Mouse (Mus musculus): ENCODE results near the gene Eml4. TPM values are rescaled to one million over a fixed set of nuclear protein-coding genes. Genes with fewer than 3 reads are reported as not detected.

Gene Eml4
- polyA plus RNA-seq, 1 experiment from 2014 or later = 34.5 TPM

GRCm38 (mm10) chr17:83430607-83431006 lies 79.9 kb downstream of the Eml4 start:
- H3K4me3 ChIP-seq (replicated peaks) = no peak overlapping the region
- no peak overlapping the region for H3K27ac ChIP-seq
- 78% methylated on average over 4 of the region's 4 CpGs for WGBS

GRCm38 (mm10) chr17:83443406-83443805 lies 92.7 kb downstream of the Eml4 start:
- no peaks in the 10 kb centered on the region for H3K9me3 ChIP-seq
- 85% methylated on average over 4 of the region's 4 CpGs for whole genome bisulfite sequencing
- no peaks in the 10 kb centered on the region for H3K4me1 ChIP-seq (replicated peaks)
- H3K4me3 ChIP-seq (replicated peaks) = no peak overlapping the region
- H3K27ac ChIP-seq = no peak overlapping the region
- no peak overlapping the region for H3K4me2 ChIP-seq (replicated peaks)
- ATAC-seq = no peak
- no peaks in the 10 kb centered on the region for H3K27me3 ChIP-seq (replicated peaks)
- H3K36me3 ChIP-seq = peaks cover 9% of the 10 kb centered on the region
- H3K9ac ChIP-seq = no peak overlapping the region

More at GRCm38 (mm10) chr17:83430607-83431006, 79.9 kb downstream of the Eml4 start:
- no peaks in the 10 kb centered on the region for H3K9me3 ChIP-seq
- H3K9ac ChIP-seq = no peak overlapping the region
- H3K4me1 ChIP-seq (replicated peaks) = no peaks in the 10 kb centered on the region
- H3K4me2 ChIP-seq (replicated peaks) = no peak overlapping the region
- peaks cover 7% of the 10 kb centered on the region; the same call in 1 of the 2 replicates for H3K36me3 ChIP-seq
- no peak for ATAC-seq
- H3K27me3 ChIP-seq (replicated peaks) = no peaks in the 10 kb centered on the region

- Histone ChIP-seq H3K4me1 (replicated peaks) (no peaks in the 10 kb centered on the region), H3K4me2 (replicated peaks) (no peak overlapping the region), H3K9ac (no peak overlapping the region), H3K4me3 (replicated peaks) (no peak overlapping the region), H3K9me3 (no peaks in the 10 kb centered on the region), H3K27ac (no peak overlapping the region), H3K36me3 (peaks cover 13% of the 10 kb centered on the region), H3K27me3 (replicated peaks) (no peaks in the 10 kb centered on the region)
- WGBS = 89% methylated on average over 2 of the region's 2 CpGs
- ATAC-seq = no peak
Observed at GRCm38 (mm10) chr17:83449583-83449982, 98.9 kb downstream of the Eml4 start.

- Histone ChIP-seq H3K4me1 (replicated peaks) (no peaks in the 10 kb centered on the region), H3K27me3 (replicated peaks) (no peaks in the 10 kb centered on the region), H3K36me3 (peaks cover 16% of the 10 kb centered on the region), H3K27ac (no peak overlapping the region), H3K4me3 (replicated peaks) (no peak overlapping the region), H3K4me2 (replicated peaks) (no peak overlapping the region), H3K9ac (no peak overlapping the region), H3K9me3 (no peaks in the 10 kb centered on the region)
- no peak for ATAC-seq
- WGBS = 88% methylated on average over 8 of the region's 8 CpGs
Observed at GRCm38 (mm10) chr17:83451367-83451766, 100.6 kb downstream of the Eml4 start.

GRCm38 (mm10) chr17:83451796-83452195 lies 101.1 kb downstream of the Eml4 start:
- H3K4me2 ChIP-seq (replicated peaks) = no peak overlapping the region
- H3K27me3 ChIP-seq (replicated peaks) = no peaks in the 10 kb centered on the region
- no peaks in the 10 kb centered on the region for H3K9me3 ChIP-seq
- peaks cover 18% of the 10 kb centered on the region for H3K36me3 ChIP-seq
- no peak overlapping the region for H3K27ac ChIP-seq
- ATAC-seq = no peak
- H3K4me3 ChIP-seq (replicated peaks) = no peak overlapping the region
- no peak overlapping the region for H3K9ac ChIP-seq
- 93% methylated on average over 3 of the region's 3 CpGs for WGBS
- no peaks in the 10 kb centered on the region for H3K4me1 ChIP-seq (replicated peaks)

GRCm38 (mm10) chr17:83452451-83452850 lies 101.7 kb downstream of the Eml4 start:
- H3K36me3 ChIP-seq = peaks cover 20% of the 10 kb centered on the region

GRCm38 (mm10) chr17:83453587-83453986 lies 102.9 kb downstream of the Eml4 start:
- H3K27ac ChIP-seq = no peak overlapping the region
- no peaks in the 10 kb centered on the region for H3K4me1 ChIP-seq (replicated peaks)
- WGBS = 82% methylated on average over 5 of the region's 5 CpGs
- no peaks in the 10 kb centered on the region for H3K9me3 ChIP-seq
- no peak overlapping the region for H3K4me3 ChIP-seq (replicated peaks)
- H3K27me3 ChIP-seq (replicated peaks) = no peaks in the 10 kb centered on the region
- peaks cover 21% of the 10 kb centered on the region for H3K36me3 ChIP-seq
- H3K4me2 ChIP-seq (replicated peaks) = no peak overlapping the region
- ATAC-seq = no peak
- no peak overlapping the region for H3K9ac ChIP-seq

More at GRCm38 (mm10) chr17:83452451-83452850, 101.7 kb downstream of the Eml4 start:
- Histone ChIP-seq H3K27me3 (replicated peaks) (no peaks in the 10 kb centered on the region), H3K9me3 (no peaks in the 10 kb centered on the region), H3K4me3 (replicated peaks) (no peak overlapping the region), H3K9ac (no peak overlapping the region), H3K27ac (no peak overlapping the region), H3K4me2 (replicated peaks) (no peak overlapping the region), H3K4me1 (replicated peaks) (no peaks in the 10 kb centered on the region)
- 92% methylated on average over 8 of the region's 8 CpGs for WGBS
- no peak for ATAC-seq

- H3K9me3 ChIP-seq = no peaks in the 10 kb centered on the region
- no peak overlapping the region for H3K9ac ChIP-seq
- no peak overlapping the region for H3K4me3 ChIP-seq (replicated peaks)
- H3K4me1 ChIP-seq (replicated peaks) = no peaks in the 10 kb centered on the region
- ATAC-seq = no peak
- no peaks in the 10 kb centered on the region for H3K27me3 ChIP-seq (replicated peaks)
- H3K4me2 ChIP-seq (replicated peaks) = no peak overlapping the region
- 89% methylated on average over 1 of the region's 1 CpGs for WGBS
- H3K27ac ChIP-seq = no peak overlapping the region
- H3K36me3 ChIP-seq = peaks cover 13% of the 10 kb centered on the region
Observed at GRCm38 (mm10) chr17:83457271-83457670, 106.5 kb downstream of the Eml4 start.

- 91% methylated on average over 5 of the region's 5 CpGs for WGBS
- peaks cover 14% of the 10 kb centered on the region for H3K36me3 ChIP-seq
- ATAC-seq = no peak
Observed at GRCm38 (mm10) chr17:83465969-83466368, 115.2 kb downstream of the Eml4 start.

GRCm38 (mm10) chr17:83466697-83467251 lies 116.0 kb downstream of the Eml4 start:
- no peaks in the 10 kb centered on the region for H3K9me3 ChIP-seq
- H3K27ac ChIP-seq = no peak overlapping the region
- H3K4me1 ChIP-seq (replicated peaks) = no peaks in the 10 kb centered on the region
- H3K4me3 ChIP-seq (replicated peaks) = no peak overlapping the region
- no peak overlapping the region for H3K4me2 ChIP-seq (replicated peaks)
- no peaks in the 10 kb centered on the region for H3K27me3 ChIP-seq (replicated peaks)
- H3K36me3 ChIP-seq = peaks cover 12% of the 10 kb centered on the region; the same call in 1 of the 2 replicates
- H3K9ac ChIP-seq = no peak overlapping the region
- 48% methylated on average over 6 of the region's 6 CpGs for WGBS
- ATAC-seq = peak; percentile 58

More at GRCm38 (mm10) chr17:83465969-83466368, 115.2 kb downstream of the Eml4 start:
- Histone ChIP-seq H3K27me3 (replicated peaks) (no peaks in the 10 kb centered on the region), H3K9ac (no peak overlapping the region), H3K4me1 (replicated peaks) (no peaks in the 10 kb centered on the region), H3K4me2 (replicated peaks) (no peak overlapping the region), H3K4me3 (replicated peaks) (no peak overlapping the region), H3K27ac (no peak overlapping the region), H3K9me3 (no peaks in the 10 kb centered on the region)

GRCm38 (mm10) chr17:83469586-83469985 lies 118.9 kb downstream of the Eml4 start:
- Histone ChIP-seq H3K27ac (no peak overlapping the region), H3K36me3 (peaks cover 21% of the 10 kb centered on the region), H3K9me3 (no peaks in the 10 kb centered on the region), H3K4me2 (replicated peaks) (no peak overlapping the region), H3K4me3 (replicated peaks) (no peak overlapping the region), H3K9ac (no peak overlapping the region), H3K27me3 (replicated peaks) (no peaks in the 10 kb centered on the region), H3K4me1 (replicated peaks) (no peaks in the 10 kb centered on the region)
- no peak for ATAC-seq
- 91% methylated on average over 2 of the region's 2 CpGs for WGBS

GRCm38 (mm10) chr17:83477089-83477488 lies 126.4 kb downstream of the Eml4 start:
- peaks cover 44% of the 10 kb centered on the region for H3K36me3 ChIP-seq
- no peaks in the 10 kb centered on the region for H3K9me3 ChIP-seq
- no peaks in the 10 kb centered on the region for H3K4me1 ChIP-seq (replicated peaks)
- no peak overlapping the region for H3K9ac ChIP-seq
- 94% methylated on average over 12 of the region's 12 CpGs for WGBS
- no peak overlapping the region for H3K27ac ChIP-seq
- no peak for ATAC-seq
- H3K4me2 ChIP-seq (replicated peaks) = no peak overlapping the region
- H3K4me3 ChIP-seq (replicated peaks) = no peak overlapping the region
- no peaks in the 10 kb centered on the region for H3K27me3 ChIP-seq (replicated peaks)

- no peaks in the 10 kb centered on the region for H3K9me3 ChIP-seq
- H3K4me1 ChIP-seq (replicated peaks) = no peaks in the 10 kb centered on the region
- peaks cover 27% of the 10 kb centered on the region for H3K36me3 ChIP-seq
- H3K4me2 ChIP-seq (replicated peaks) = no peak overlapping the region
- no peak overlapping the region for H3K9ac ChIP-seq
- ATAC-seq = no peak
- H3K27me3 ChIP-seq (replicated peaks) = no peaks in the 10 kb centered on the region
- 78% methylated on average over 7 of the region's 7 CpGs for WGBS
- no peak overlapping the region for H3K4me3 ChIP-seq (replicated peaks)
- H3K27ac ChIP-seq = no peak overlapping the region
Observed at GRCm38 (mm10) chr17:83481551-83481950, 130.8 kb downstream of the Eml4 start.

Measured in intestine, embryonic 15.5 days (tissue).